Mouse (Mus musculus) stomach, postnatal 0 days (tissue): ENCODE measurements around the gene Perm1.

Source experiments
- CTCF ChIP-seq: IDR thresholded peaks from 2 replicates; pipeline ENCODE4 v1.5.1; 2016; ENCODE audit warnings: antibody characterized with exemption, low read depth, mild to moderate bottlenecking, moderate library complexity
- EP300 ChIP-seq: optimal IDR thresholded peaks from 2 replicates; pipeline ENCODE3; 2016; ENCODE audit warnings: antibody characterized with exemption

GRCm38 (mm10) chr4:156169129-156169528 lies 46.5 kb upstream of the Perm1 start:
- TF ChIP-seq CTCF (no peak), EP300 (no peak)
